Mouse (Mus musculus): ENCODE measurements around the gene Ino80b.

GRCm38 (mm10) chr6:83101316-83101687 lies 23.9 kb downstream of the Ino80b start, which contains the start of the genes Ccdc142 and Gm42688:
- TF ChIP-seq POLR2A (IDR thresholded peaks at IDR 0.05; ENCODE audit: low read depth, low read length): peak; percentile 47; the same call in 1 of the 2 replicates
- TF ChIP-seq CTCF (IDR thresholded peaks at IDR 0.05; ENCODE audit: extremely low read depth, insufficient read length, insufficient replicate concordance, low read depth, low read length): peak; percentile 53; the same call in 1 of the 2 replicates

All from small intestine, adult 2 months (tissue).